Mouse (Mus musculus) MEL (cell line): Measurements from ENCODE around the gene Tmem106a.
"Not testable (repeated sequence)": the region's sequence is repeated elsewhere in the genome, so short reads cannot be mapped to it uniquely, and the experiment has no call there.

Source experiments
- CTCF ChIP-seq, 3 experiments: IDR thresholded peaks in 2 of 3; conservative IDR thresholded peaks in 1 of 3; 2 replicates each; pipeline ENCODE4 v1.5.1; 2011 to 2012; ENCODE audit warnings: low read length in 3 of 3, low read depth in 2 of 3, mild to moderate bottlenecking in 2 of 3, improper control_type of control experiment in 1 of 3, inconsistent platforms in 1 of 3, mixed read lengths in 1 of 3, moderate library complexity in 1 of 3; ENCODE audit not compliant: control insufficient read depth in 1 of 3, insufficient read depth in 1 of 3, poor library complexity in 1 of 3, severe bottlenecking in 1 of 3
- E2F4 ChIP-seq: IDR thresholded peaks from 2 replicates; pipeline ENCODE4 v1.6.1; 2011; ENCODE audit warnings: low read depth, low read length, improper control_type of control experiment, borderline replicate concordance
- GABPA ChIP-seq: IDR thresholded peaks from 2 replicates; pipeline ENCODE4 v1.6.1; 2012; ENCODE audit warnings: low read depth, mild to moderate bottlenecking, inconsistent platforms, low read length, improper control_type of control experiment, moderate library complexity
- MAFK ChIP-seq: IDR thresholded peaks from 2 replicates; pipeline ENCODE4 v1.6.1; 2011; ENCODE audit warnings: low read depth, mild to moderate bottlenecking, low read length, improper control_type of control experiment, borderline replicate concordance
- MAZ ChIP-seq: IDR thresholded peaks from 2 replicates; pipeline ENCODE4 v1.6.1; 2012; ENCODE audit warnings: low read depth, mild to moderate bottlenecking, inconsistent platforms, low read length, improper control_type of control experiment
- POLR2AphosphoS2 ChIP-seq: IDR thresholded peaks from 2 replicates; pipeline ENCODE4 v1.6.1; 2011; ENCODE audit warnings: low read length, improper control_type of control experiment
- RAD21 ChIP-seq: IDR thresholded peaks from 2 replicates; pipeline ENCODE4 v1.6.1; 2011; ENCODE audit warnings: mild to moderate bottlenecking, low read depth, low read length, improper control_type of control experiment
- RCOR1 ChIP-seq: IDR thresholded peaks from 2 replicates; pipeline ENCODE4 v1.6.1; 2012; ENCODE audit warnings: low read depth, mild to moderate bottlenecking, inconsistent platforms, low read length, improper control_type of control experiment
- SIN3A ChIP-seq: IDR thresholded peaks from 2 replicates; pipeline ENCODE4 v1.6.1; 2012; ENCODE audit warnings: low read length, improper control_type of control experiment, inconsistent platforms
- USF2 ChIP-seq, 2 experiments: IDR thresholded peaks; 2 replicates each; pipeline ENCODE4 v1.6.1; 2011 to 2012; ENCODE audit warnings: improper control_type of control experiment in 2 of 2, low read length in 2 of 2, borderline replicate concordance in 1 of 2, inconsistent platforms in 1 of 2, low read depth in 1 of 2, mild to moderate bottlenecking in 1 of 2; ENCODE audit not compliant: insufficient read depth in 1 of 2

- TF ChIP-seq CTCF (IDR thresholded peaks at IDR 0.05 in 2 of 3, conservative IDR thresholded peaks at IDR 0.05 in 1 of 3; ENCODE audit: control insufficient read depth in 1 of 3, insufficient read depth in 1 of 3, low read depth in 2 of 3, low read length in 3 of 3, poor library complexity in 1 of 3, severe bottlenecking in 1 of 3); USF2 (IDR thresholded peaks at IDR 0.05; ENCODE audit: borderline replicate concordance in 1 of 2, insufficient read depth in 1 of 2, low read depth in 1 of 2, low read length in 2 of 2); RAD21; GABPA; E2F4; RCOR1; MAFK: not testable (repeated sequence)
- TF ChIP-seq MAZ = peak; percentile 43; the same call in 1 of the 2 replicates
- peak; percentile 98 for TF ChIP-seq POLR2AphosphoS2
- TF ChIP-seq SIN3A = peak; percentile 74
Observed at GRCm38 (mm10) chr11:101604531-101605453, 22.8 kb downstream of the Tmem106a start.
